Mouse (Mus musculus): ENCODE data around the gene Gm11213.

- no peak for TF ChIP-seq USF1 (IDR thresholded peaks at IDR 0.05; ENCODE audit: low read depth, low read length)
- TF ChIP-seq MYC (IDR thresholded peaks at IDR 0.05; ENCODE audit: low read depth, low read length) = no peak
- TF ChIP-seq CTCF (conservative IDR thresholded peaks at IDR 0.05 in 1 of 2, IDR thresholded peaks at IDR 0.05 in 1 of 2; ENCODE audit: low read depth in 2 of 2, low read length in 2 of 2) = no peak
- TF ChIP-seq MAX (IDR thresholded peaks at IDR 0.05; ENCODE audit: low read length) = no peak
- TF ChIP-seq POLR2A (IDR thresholded peaks at IDR 0.05; ENCODE audit: low read depth, low read length) = no peak
- no peak for TF ChIP-seq ZNF384 (IDR thresholded peaks at IDR 0.05; ENCODE audit: low read depth, low read length)
- no peak for TF ChIP-seq KAT2A (IDR thresholded peaks at IDR 0.05; ENCODE audit: insufficient replicate concordance, low read length)
- TF ChIP-seq SIN3A (IDR thresholded peaks at IDR 0.05; ENCODE audit: low read length) = no peak
- no peak for TF ChIP-seq TCF12 (IDR thresholded peaks at IDR 0.05; ENCODE audit: low read depth, low read length)
- no peak for TF ChIP-seq ZMIZ1 (IDR thresholded peaks at IDR 0.05; ENCODE audit: low read depth, low read length)
- no peak for TF ChIP-seq EP300 (IDR thresholded peaks at IDR 0.05; ENCODE audit: low read length)
- no peak for TF ChIP-seq UBTF (IDR thresholded peaks at IDR 0.05; ENCODE audit: low read depth, low read length)
- no peak for TF ChIP-seq RAD21 (IDR thresholded peaks at IDR 0.05; ENCODE audit: low read depth, low read length)
- TF ChIP-seq POLR2AphosphoS2 (IDR thresholded peaks at IDR 0.05; ENCODE audit: low read depth, low read length) = no peak
These were observed 25.0 kb downstream of the Gm11213 start for GRCm38 (mm10) chr4:63580078-63580477.
